Mouse (Mus musculus) neural tube, embryonic 11.5 days (tissue): ENCODE results near the gene Lcn4. TPM values are rescaled to one million over a fixed set of nuclear protein-coding genes. Genes with fewer than 3 reads are reported as not detected.
"Not testable (repeated sequence)": the region's sequence is repeated elsewhere in the genome, so short reads cannot be mapped to it uniquely, and the experiment has no call there.

Experiments used
- ATAC-seq: fragments of 200-750 bp; cut with Nextera tagmentation; 2 replicates; pipeline ENCODE4 v1.8.0; 2017; ENCODE audit warnings: moderate number of reproducible peaks, mild to moderate bottlenecking, moderate TSS enrichment, moderate library complexity; ENCODE audit not compliant: insufficient read depth, low FRiP score, low TSS enrichment
- DNase-seq: peaks from one replicate; pipeline ENCODE4 v3.0.0-alpha.2; 2015; ENCODE audit warnings: low spot score
- H3K27ac ChIP-seq: fragments of 300-500 bp; sonication (generic); 2 replicates; pipeline ENCODE4 v1.5.1; 2014; ENCODE audit warnings: low read depth, mild to moderate bottlenecking, low read length
- H3K27me3 ChIP-seq: fragments of 300-500 bp; sonication (generic); 2 replicates; pipeline ENCODE4 v1.6.1; 2014; ENCODE audit warnings: mild to moderate bottlenecking, low read length, mixed read lengths; ENCODE audit not compliant: control insufficient read depth, insufficient read depth
- H3K36me3 ChIP-seq: fragments of 300-500 bp; sonication (generic); 2 replicates; pipeline ENCODE4 v1.6.1; 2014; ENCODE audit warnings: mild to moderate bottlenecking, low read length, moderate library complexity, mixed read lengths; ENCODE audit not compliant: control insufficient read depth, insufficient read depth
- H3K4me1 ChIP-seq: fragments of 300-500 bp; sonication (generic); 2 replicates; pipeline ENCODE4 v1.6.1; 2014; ENCODE audit warnings: low read length, mixed read lengths; ENCODE audit not compliant: control insufficient read depth, insufficient read depth
- H3K4me2 ChIP-seq: fragments of 300-500 bp; sonication (generic); 2 replicates; pipeline ENCODE4 v1.6.1; 2014; ENCODE audit warnings: low read depth, mild to moderate bottlenecking, moderate library complexity
- H3K4me3 ChIP-seq: fragments of 300-500 bp; sonication (generic); 2 replicates; pipeline ENCODE4 v1.5.1; 2014; ENCODE audit warnings: low read depth, low read length
- H3K9ac ChIP-seq: fragments of 300-500 bp; sonication (generic); 2 replicates; pipeline ENCODE4 v1.6.1; 2014; ENCODE audit warnings: mild to moderate bottlenecking, low read length
- H3K9me3 ChIP-seq: fragments of 300-500 bp; sonication (generic); 2 replicates; pipeline ENCODE4 v1.6.1; 2016; ENCODE audit warnings: low read length; ENCODE audit not compliant: control insufficient read depth
- WGBS: fragments of 180-500 bp; shearing (Covaris S2); extraction: QIAGEN DNeasy Blood & Tissue Kit; methylation state at CpG from one replicate; pipeline ENCODE4 v1.1.7; 2014; 5-methylcytosine and 5-hydroxymethylcytosine counted together
- polyA plus RNA-seq: library from polyadenylated mRNA; unstranded; fragments of >200 nt; fragmentation: Nextera tagmentation; extraction: Ambion mirVana; gene quantifications from 2 replicates; pipeline ENCODE4 v1.2.1, GENCODE M21; 2014

Gene Lcn4
- not detected in 2 replicates for polyA plus RNA-seq

- Histone ChIP-seq H3K9me3 (no peaks in the 10 kb centered on the region), H3K9ac (no peak within 1 kb of the TSS), H3K4me2 (no peak within 1 kb of the TSS), H3K4me1 (no peaks in the 10 kb centered on the region), H3K27me3 (no peaks in the 10 kb centered on the region), H3K27ac (no peak within 1 kb of the TSS), H3K36me3 (no peaks in the 10 kb centered on the region), H3K4me3 (no peak within 1 kb of the TSS)
- ATAC-seq (no peak), DNase-seq (no peak)
- WGBS = 78% methylated on average over 3 of the region's 3 CpGs
These were observed at the start of gene Lcn4 for GRCm38 (mm10) chr2:26671182-26671581. Gene Lcn4, minus strand, starts transcription at chr2:26671282.

GRCm38 (mm10) chr2:26686171-26686675 lies 15.1 kb upstream of the Lcn4 start:
- H3K36me3 ChIP-seq = no peaks in the 10 kb centered on the region
- no peaks in the 10 kb centered on the region for H3K9me3 ChIP-seq
- no peaks in the 10 kb centered on the region for H3K27me3 ChIP-seq
- no peak overlapping the region for H3K4me3 ChIP-seq
- DNase-seq (no peak), ATAC-seq (no peak)
- WGBS = 90% methylated on average over 1 of the region's 1 CpGs
- no peak overlapping the region for H3K4me2 ChIP-seq
- no peak overlapping the region for H3K9ac ChIP-seq
- no peaks in the 10 kb centered on the region for H3K4me1 ChIP-seq
- no peak overlapping the region for H3K27ac ChIP-seq

GRCm38 (mm10) chr2:26668746-26669145 lies 2.3 kb downstream of the Lcn4 start:
- H3K27ac ChIP-seq = no peak overlapping the region
- no peaks in the 10 kb centered on the region for H3K4me1 ChIP-seq
- no peaks in the 10 kb centered on the region for H3K36me3 ChIP-seq
- no peak overlapping the region for H3K4me2 ChIP-seq
- H3K27me3 ChIP-seq = no peaks in the 10 kb centered on the region
- DNase-seq (no peak), ATAC-seq (no peak)
- H3K9me3 ChIP-seq = no peaks in the 10 kb centered on the region
- H3K9ac ChIP-seq = no peak overlapping the region
- no peak overlapping the region for H3K4me3 ChIP-seq

- H3K4me2 ChIP-seq, H3K27me3 ChIP-seq, H3K4me3 ChIP-seq, H3K9me3 ChIP-seq, H3K4me1 ChIP-seq, ATAC-seq, H3K27ac ChIP-seq, H3K9ac ChIP-seq, H3K36me3 ChIP-seq: not testable (repeated sequence)
- DNase-seq = peak; percentile 59
- WGBS = 79% methylated on average over 1 of the region's 1 CpGs
These were observed 7.5 kb downstream of the Lcn4 start for GRCm38 (mm10) chr2:26663551-26663950.

- H3K27me3 ChIP-seq = no peaks in the 10 kb centered on the region
- H3K4me3 ChIP-seq = no peak overlapping the region
- WGBS = 81% methylated on average over 10 of the region's 10 CpGs
These were observed 8.0 kb downstream of the Lcn4 start for GRCm38 (mm10) chr2:26663112-26663511.

GRCm38 (mm10) chr2:26662509-26662882 lies 8.6 kb downstream of the Lcn4 start:
- Histone ChIP-seq H3K27me3 (no peaks in the 10 kb centered on the region), H3K9ac (no peak overlapping the region), H3K27ac (no peak overlapping the region), H3K9me3 (no peaks in the 10 kb centered on the region), H3K4me3 (no peak overlapping the region), H3K4me1 (no peaks in the 10 kb centered on the region), H3K36me3 (no peaks in the 10 kb centered on the region), H3K4me2 (no peak overlapping the region)
- ATAC-seq (no peak), DNase-seq (no peak)
- WGBS = 85% methylated on average over 13 of the region's 13 CpGs

More at GRCm38 (mm10) chr2:26663112-26663511, 8.0 kb downstream of the Lcn4 start:
- no peak overlapping the region for H3K9ac ChIP-seq
- no peaks in the 10 kb centered on the region for H3K4me1 ChIP-seq
- H3K4me2 ChIP-seq = no peak overlapping the region
- ATAC-seq = no peak
- no peaks in the 10 kb centered on the region for H3K36me3 ChIP-seq
- no peaks in the 10 kb centered on the region for H3K9me3 ChIP-seq
- no peak overlapping the region for H3K27ac ChIP-seq
- DNase-seq = no peak

GRCm38 (mm10) chr2:26661768-26662508 lies 9.1 kb downstream of the Lcn4 start:
- Histone ChIP-seq H3K36me3 (no peaks in the 10 kb centered on the region), H3K9me3 (no peaks in the 10 kb centered on the region), H3K4me1 (no peaks in the 10 kb centered on the region), H3K27ac (no peak overlapping the region), H3K9ac (no peak overlapping the region), H3K4me3 (0 out of 2 replicates have a peak overlapping the region, but pooled peaks have one; percentile 14), H3K4me2 (peak overlapping the region; percentile 38), H3K27me3 (no peaks in the 10 kb centered on the region)
- DNase-seq (no peak), ATAC-seq (no peak)
- WGBS = 48% methylated on average over 29 of the region's 29 CpGs

GRCm38 (mm10) chr2:26661143-26661752 lies 9.8 kb downstream of the Lcn4 start:
- Histone ChIP-seq H3K36me3 (no peaks in the 10 kb centered on the region), H3K27me3 (no peaks in the 10 kb centered on the region), H3K4me1 (no peaks in the 10 kb centered on the region), H3K4me2 (peak overlapping the region; percentile 38), H3K9me3 (no peaks in the 10 kb centered on the region), H3K9ac (no peak overlapping the region), H3K4me3 (0 out of 2 replicates have a peak overlapping the region, but pooled peaks have one; percentile 14), H3K27ac (no peak overlapping the region)
- DNase-seq (peak; percentile 41), ATAC-seq (no peak)
- WGBS = 2% methylated on average over 15 of the region's 20 CpGs

- no peak for ATAC-seq
- Histone ChIP-seq H3K4me1 (no peaks in the 10 kb centered on the region), H3K9ac (no peak overlapping the region), H3K27me3 (no peaks in the 10 kb centered on the region), H3K36me3 (no peaks in the 10 kb centered on the region), H3K9me3 (no peaks in the 10 kb centered on the region), H3K4me3 (no peak overlapping the region), H3K27ac (no peak overlapping the region), H3K4me2 (no peak overlapping the region)
- no peak for DNase-seq
- 89% methylated on average over 2 of the region's 2 CpGs for WGBS
These were observed 13.7 kb downstream of the Lcn4 start for GRCm38 (mm10) chr2:26657426-26657825.
